Mouse (Mus musculus) ES-E14 (cell line): Measurements from ENCODE around the gene Spon2. TPM values are rescaled to one million over a fixed set of nuclear protein-coding genes. Genes with fewer than 3 reads are reported as not detected.

Experiments
- DNase-seq: peaks from one replicate; pipeline ENCODE4 v3.0.0-alpha.2; 2013; ENCODE audit warnings: low read depth, low spot score
- H3K27ac ChIP-seq: 2 replicates; pipeline ENCODE4 v1.5.1; 2012; ENCODE audit warnings: low read depth, mild to moderate bottlenecking, low read length, moderate library complexity, mixed read lengths; ENCODE audit not compliant: poor library complexity, insufficient read depth, severe bottlenecking
- H3K36me3 ChIP-seq: 2 replicates; pipeline ENCODE4 v1.6.1; 2012; ENCODE audit warnings: mild to moderate bottlenecking, low read length, moderate library complexity, mixed read lengths; ENCODE audit not compliant: control insufficient read depth, poor library complexity, insufficient read depth, severe bottlenecking
- H3K4me1 ChIP-seq, 2 experiments: fragments of 150-350 bp in 1 of 2; sonication (generic) in 1 of 2; 2 replicates each; pipeline ENCODE4 v1.6.1; 2012; ENCODE audit warnings: low read length in 2 of 2, mild to moderate bottlenecking in 1 of 2, mixed read lengths in 1 of 2; ENCODE audit not compliant: control insufficient read depth in 2 of 2, insufficient read depth in 2 of 2, poor library complexity in 1 of 2
- H3K4me3 ChIP-seq, 2 experiments: fragments of 150-350 bp in 1 of 2; sonication (generic) in 1 of 2; 2 replicates each; pipeline ENCODE4 v1.5.1; 2012; ENCODE audit warnings: low read length in 2 of 2, low read depth in 1 of 2, mild to moderate bottlenecking in 1 of 2, mixed read lengths in 1 of 2; ENCODE audit not compliant: insufficient read depth in 1 of 2, poor library complexity in 1 of 2, severe bottlenecking in 1 of 2
- H3K9ac ChIP-seq: 2 replicates; pipeline ENCODE4 v1.6.1; 2012; ENCODE audit warnings: low read depth, mild to moderate bottlenecking, low read length, mixed read lengths; ENCODE audit not compliant: poor library complexity, insufficient read depth, severe bottlenecking
- H3K9me3 ChIP-seq: fragments of 150-350 bp; sonication (generic); 2 replicates; pipeline ENCODE4 v1.6.1; 2012; ENCODE audit warnings: low read depth, mild to moderate bottlenecking, low read length; ENCODE audit not compliant: control insufficient read depth, insufficient read depth
- CHD2 ChIP-seq: IDR thresholded peaks from 2 replicates; pipeline ENCODE4 v1.6.1; 2014; ENCODE audit warnings: mild to moderate bottlenecking, low read depth, low read length, inconsistent platforms
- HCFC1 ChIP-seq: IDR thresholded peaks from 2 replicates; pipeline ENCODE4 v1.6.1; 2012; ENCODE audit warnings: low read length, inconsistent platforms, borderline replicate concordance; ENCODE audit not compliant: insufficient read depth
- MAFK ChIP-seq: IDR thresholded peaks from 2 replicates; pipeline ENCODE4 v1.6.1; 2014; ENCODE audit warnings: mild to moderate bottlenecking, low read depth, low read length, inconsistent platforms; ENCODE audit not compliant: insufficient read depth
- ZC3H11A ChIP-seq: IDR thresholded peaks from 2 replicates; pipeline ENCODE4 v1.6.1; 2012; ENCODE audit warnings: low read depth, mild to moderate bottlenecking, inconsistent platforms, low read length, borderline replicate concordance
- ZNF384 ChIP-seq: IDR thresholded peaks from 2 replicates; pipeline ENCODE4 v1.6.1; 2012; ENCODE audit warnings: low read depth, low read length, inconsistent platforms
- in situ Hi-C, 2 experiments: fragments of 600-800 bp; cut with MboI; formaldehyde crosslinking; loops; one replicate each; pipeline ENCODE4 v1.15.1; 2025; ENCODE audit warnings: low sequenced_read_pairs in 2 of 2, inconsistent platforms in 1 of 2; ENCODE audit not compliant: unreplicated experiment in 2 of 2
- total RNA-seq: library from RNA; depleted of rRNA; stranded (reverse); fragments of 300-350 nt; gene quantifications from 2 replicates; pipeline ENCODE4 v1.2.3, GENCODE M21; 2012

The Spon2 gene
- total RNA-seq, 1 experiment, result 2.8 TPM

DNA sequence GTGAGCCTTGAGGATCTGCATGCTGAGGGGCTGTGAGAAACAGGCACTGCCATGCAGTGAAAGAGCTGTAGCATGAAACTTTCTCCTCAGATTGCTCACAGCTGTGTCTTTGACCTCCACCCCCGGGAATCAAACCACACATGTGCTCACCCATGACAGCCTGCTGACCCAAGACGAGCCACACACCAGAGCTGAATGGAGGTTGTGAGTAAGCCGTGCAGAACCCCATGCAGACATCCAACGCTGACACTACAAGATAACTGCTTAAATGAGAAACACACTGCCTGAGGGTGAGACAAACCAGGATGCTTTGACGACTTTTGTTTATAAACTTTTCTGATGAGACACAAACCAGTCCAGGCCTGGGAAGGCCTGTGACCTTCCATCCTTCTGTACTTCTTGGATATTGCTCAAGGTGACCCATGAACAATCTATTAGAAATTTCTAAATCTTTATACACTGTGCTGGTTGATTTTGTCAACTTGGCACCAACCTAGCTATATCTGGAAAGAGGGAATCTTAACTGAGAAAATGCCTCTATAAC, 26.2 kb upstream of the Spon2 start:
- Histone ChIP-seq H3K36me3 (peaks cover 16% of the 10 kb centered on the region; the same call in 1 of the 2 replicates), H3K9ac (no peak overlapping the region), H3K4me3 (no peak overlapping the region), H3K27ac (no peak overlapping the region), H3K4me1 (no peaks in the 10 kb centered on the region), H3K9me3 (no peaks in the 10 kb centered on the region)
- DNase-seq, result no peak
- in situ Hi-C loops, result no loop called here
- TF ChIP-seq CHD2, result no peak
- no peak for TF ChIP-seq ZNF384
- TF ChIP-seq ZC3H11A, result no peak
- no peak for TF ChIP-seq MAFK
- no peak for TF ChIP-seq HCFC1

GRCm38 (mm10) chr5:33239934-33240333, 21.7 kb upstream of the Spon2 start:
- no peak for DNase-seq
- Histone ChIP-seq H3K27ac (no peak overlapping the region), H3K36me3 (no peaks in the 10 kb centered on the region), H3K9me3 (no peaks in the 10 kb centered on the region), H3K4me1 (no peaks in the 10 kb centered on the region), H3K4me3 (no peak overlapping the region), H3K9ac (no peak overlapping the region)
- TF ChIP-seq CHD2 (no peak), MAFK (no peak)
- in situ Hi-C loops, result no loop called here

DNA sequence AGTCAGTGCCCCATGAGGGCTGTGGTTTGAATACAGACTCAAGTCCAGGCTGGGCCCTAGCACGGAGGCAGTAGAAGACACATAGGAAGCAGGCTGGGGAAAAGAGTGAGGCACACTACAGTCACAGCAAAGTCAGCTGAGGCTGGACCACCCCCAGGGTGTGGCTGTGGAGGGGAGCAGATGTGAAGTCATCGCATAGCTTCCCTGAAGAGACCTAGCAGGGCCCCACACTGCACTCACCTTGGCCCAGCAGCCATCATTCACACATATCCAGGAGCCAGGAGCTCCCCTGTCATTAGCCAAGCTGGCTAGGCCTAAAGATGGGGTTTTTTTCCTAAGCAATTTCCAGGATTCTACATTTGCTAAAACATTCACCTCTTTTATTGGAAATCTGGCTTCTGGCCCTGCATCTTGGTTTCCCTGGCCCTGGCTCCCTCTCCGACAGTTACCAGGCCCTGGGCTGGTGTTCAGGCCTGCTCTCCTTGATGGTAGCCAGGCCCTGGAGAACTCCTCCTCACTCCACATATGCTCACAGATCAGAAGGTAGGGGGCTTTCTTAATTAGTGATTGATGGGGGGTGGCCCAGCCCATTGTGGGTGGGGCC, 21.0 kb upstream of the Spon2 start:
- no peak for TF ChIP-seq HCFC1
- TF ChIP-seq ZC3H11A, result no peak
- TF ChIP-seq CHD2, result no peak
- no peak for TF ChIP-seq ZNF384
- TF ChIP-seq MAFK, result no peak
- Histone ChIP-seq H3K9ac (no peak overlapping the region), H3K27ac (no peak overlapping the region), H3K4me3 (no peak overlapping the region), H3K9me3 (no peaks in the 10 kb centered on the region), H3K36me3 (no peaks in the 10 kb centered on the region), H3K4me1 (no peaks in the 10 kb centered on the region)
- in situ Hi-C loops, result no loop called here
- DNase-seq, result no peak

DNA sequence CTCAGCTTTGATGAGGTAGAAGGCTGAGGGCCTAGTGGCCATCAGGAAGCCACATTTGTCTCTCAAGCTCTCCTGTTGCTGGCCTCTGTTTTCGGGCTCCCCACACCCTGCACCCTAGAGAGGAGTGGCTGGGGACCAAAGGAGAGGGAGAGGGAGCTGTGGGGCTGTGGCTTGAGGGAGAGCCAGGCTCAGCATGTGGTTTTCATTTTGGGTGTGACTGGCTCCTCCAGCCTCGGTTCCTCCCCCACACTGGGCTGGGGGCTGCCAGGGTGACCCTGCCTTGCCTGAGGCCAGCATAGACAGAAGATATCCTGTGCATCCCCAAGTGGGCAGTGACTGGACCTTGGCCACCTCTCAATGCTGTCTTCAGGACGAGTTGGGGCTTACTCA, 20.0 kb upstream of the Spon2 start:
- no peak for DNase-seq
- no peak overlapping the region for H3K27ac ChIP-seq
- no peak for TF ChIP-seq MAFK
- no peak for TF ChIP-seq HCFC1
- TF ChIP-seq ZNF384, result no peak
- TF ChIP-seq CHD2, result no peak
- no peak for TF ChIP-seq ZC3H11A
- in situ Hi-C loops, result no loop called here
- no peaks in the 10 kb centered on the region for H3K4me1 ChIP-seq
- no peaks in the 10 kb centered on the region for H3K36me3 ChIP-seq
- no peak overlapping the region for H3K9ac ChIP-seq
- no peak overlapping the region for H3K4me3 ChIP-seq
- no peaks in the 10 kb centered on the region for H3K9me3 ChIP-seq
